Mouse (Mus musculus): ENCODE measurements around the gene Thy1. TPM values are rescaled to one million over a fixed set of nuclear protein-coding genes. Genes with fewer than 3 reads are reported as not detected.

The Thy1 gene
- polyA plus RNA-seq, 1 experiment from 2014 or later = 0.55 TPM

DNA sequence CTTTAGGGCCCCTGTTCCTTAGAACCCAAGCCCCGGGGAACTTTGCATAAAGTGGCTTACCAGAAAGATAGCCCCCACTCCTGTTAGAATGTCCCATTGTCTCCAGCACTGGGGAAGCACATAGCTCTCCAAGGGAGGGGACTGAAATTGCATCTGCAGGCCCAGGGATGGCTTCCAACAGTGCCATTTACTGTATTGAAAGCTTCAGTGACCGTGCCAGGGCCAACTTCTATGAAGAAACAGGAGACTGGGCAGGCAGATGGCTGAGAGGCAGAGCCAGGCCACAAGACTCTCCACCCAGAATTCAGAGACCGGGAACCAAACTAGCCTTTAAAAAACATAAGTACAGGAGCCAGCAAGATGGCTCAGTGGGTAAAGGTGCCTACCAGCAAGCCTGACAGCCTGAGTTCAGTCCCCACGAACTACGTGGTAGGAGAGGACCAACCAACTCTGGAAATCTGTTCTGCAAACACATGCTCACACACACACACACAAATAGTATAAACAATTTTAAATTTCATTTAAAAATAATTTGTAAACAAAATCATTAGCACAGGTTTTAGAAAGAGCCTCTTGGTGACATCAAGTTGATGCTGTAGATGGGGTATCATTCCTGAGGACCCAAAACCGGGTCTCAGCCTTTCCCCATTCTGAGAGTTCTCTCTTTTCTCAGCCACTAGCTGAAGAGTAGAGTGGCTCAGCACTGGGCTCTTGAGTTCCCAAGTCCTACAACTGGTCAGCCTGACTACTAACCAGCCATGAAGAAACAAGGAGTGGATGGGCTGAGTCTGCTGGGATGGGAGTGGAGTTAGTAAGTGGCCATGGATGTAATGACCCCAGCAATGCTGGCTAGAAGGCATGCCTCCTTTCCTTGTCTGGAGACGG, 1.4 kb upstream of the Thy1 start:
- no peak overlapping the region for H3K4me3 ChIP-seq
- H3K27ac ChIP-seq = no peak overlapping the region
- no peaks in the 10 kb centered on the region for H3K36me3 ChIP-seq
- WGBS = 63% methylated on average over 7 of the region's 7 CpGs
- H3K9me3 ChIP-seq = no peaks in the 10 kb centered on the region
- peaks cover 19% of the 10 kb centered on the region for H3K4me1 ChIP-seq (replicated peaks)
- ATAC-seq (ENCODE audit: low FRiP score) = no peak
- H3K4me2 ChIP-seq = no peak overlapping the region
- peaks cover 50% of the 10 kb centered on the region for H3K27me3 ChIP-seq
- no peak overlapping the region for H3K9ac ChIP-seq

DNA sequence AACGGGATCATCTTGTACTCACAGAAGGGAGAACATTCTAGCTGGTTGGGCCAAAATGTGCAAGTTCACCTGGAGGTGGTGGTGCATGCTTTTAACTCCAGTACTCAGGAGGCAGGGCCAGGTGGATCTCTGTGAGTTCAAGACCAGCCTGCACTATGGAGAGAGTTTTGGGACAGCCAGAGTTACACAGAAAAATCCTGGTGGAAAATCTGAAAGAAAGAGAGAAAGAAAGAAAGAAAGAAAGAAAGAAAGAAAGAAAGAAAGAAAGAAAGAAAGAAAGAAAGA, 846 bp upstream of the Thy1 start:
- Histone ChIP-seq H3K4me3 (no peak overlapping the region), H3K27ac (no peak overlapping the region), H3K4me2 (no peak overlapping the region), H3K4me1 (replicated peaks) (peaks cover 19% of the 10 kb centered on the region), H3K27me3 (peaks cover 50% of the 10 kb centered on the region), H3K36me3 (no peaks in the 10 kb centered on the region), H3K9me3 (no peaks in the 10 kb centered on the region), H3K9ac (no peak overlapping the region)
- 84% methylated on average over 1 of the region's 1 CpGs for WGBS
- no peak for ATAC-seq (ENCODE audit: low FRiP score)

DNA sequence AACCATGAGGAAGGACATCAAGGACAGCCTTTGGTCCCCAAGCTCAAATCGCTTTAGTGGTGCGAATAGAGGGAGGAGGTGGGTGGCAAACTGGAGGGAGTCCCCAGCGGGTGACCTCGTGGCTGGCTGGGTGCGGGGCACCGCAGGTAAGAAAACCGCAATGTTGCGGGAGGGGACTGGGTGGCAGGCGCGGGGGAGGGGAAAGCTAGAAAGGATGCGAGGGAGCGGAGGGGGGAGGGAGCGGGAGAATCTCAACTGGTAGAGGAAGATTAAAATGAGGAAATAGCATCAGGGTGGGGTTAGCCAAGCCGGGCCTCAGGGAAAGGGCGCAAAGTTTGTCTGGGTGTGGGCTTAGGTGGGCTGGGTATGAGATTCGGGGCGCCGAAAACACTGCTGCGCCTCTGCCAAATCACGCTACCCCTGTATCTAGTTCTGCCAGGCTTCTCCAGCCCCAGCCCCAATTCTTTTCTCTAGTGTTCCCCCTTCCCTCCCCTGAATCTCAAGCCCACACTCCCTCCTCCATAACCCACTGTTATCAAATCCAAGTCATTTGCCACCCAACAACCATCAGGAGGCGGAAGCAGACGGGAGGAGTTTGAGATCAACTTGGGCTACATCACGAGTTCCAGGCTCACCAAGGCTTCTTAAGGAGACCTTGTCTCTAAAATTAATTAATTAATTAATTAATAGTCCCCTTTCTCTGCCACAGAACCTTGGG, 683 bp downstream of the Thy1 start:
- 6% methylated on average over 22 of the region's 23 CpGs for WGBS
- peaks cover 19% of the 10 kb centered on the region for H3K4me1 ChIP-seq (replicated peaks)
- ATAC-seq (ENCODE audit: low FRiP score) = no peak
- H3K36me3 ChIP-seq = no peaks in the 10 kb centered on the region
- no peak overlapping the region for H3K27ac ChIP-seq
- peak overlapping the region; percentile 80 for H3K4me2 ChIP-seq
- peak overlapping the region; percentile 43 for H3K4me3 ChIP-seq
- peak overlapping the region; percentile 68 for H3K9ac ChIP-seq
- peaks cover 50% of the 10 kb centered on the region for H3K27me3 ChIP-seq
- H3K9me3 ChIP-seq = no peaks in the 10 kb centered on the region

DNA sequence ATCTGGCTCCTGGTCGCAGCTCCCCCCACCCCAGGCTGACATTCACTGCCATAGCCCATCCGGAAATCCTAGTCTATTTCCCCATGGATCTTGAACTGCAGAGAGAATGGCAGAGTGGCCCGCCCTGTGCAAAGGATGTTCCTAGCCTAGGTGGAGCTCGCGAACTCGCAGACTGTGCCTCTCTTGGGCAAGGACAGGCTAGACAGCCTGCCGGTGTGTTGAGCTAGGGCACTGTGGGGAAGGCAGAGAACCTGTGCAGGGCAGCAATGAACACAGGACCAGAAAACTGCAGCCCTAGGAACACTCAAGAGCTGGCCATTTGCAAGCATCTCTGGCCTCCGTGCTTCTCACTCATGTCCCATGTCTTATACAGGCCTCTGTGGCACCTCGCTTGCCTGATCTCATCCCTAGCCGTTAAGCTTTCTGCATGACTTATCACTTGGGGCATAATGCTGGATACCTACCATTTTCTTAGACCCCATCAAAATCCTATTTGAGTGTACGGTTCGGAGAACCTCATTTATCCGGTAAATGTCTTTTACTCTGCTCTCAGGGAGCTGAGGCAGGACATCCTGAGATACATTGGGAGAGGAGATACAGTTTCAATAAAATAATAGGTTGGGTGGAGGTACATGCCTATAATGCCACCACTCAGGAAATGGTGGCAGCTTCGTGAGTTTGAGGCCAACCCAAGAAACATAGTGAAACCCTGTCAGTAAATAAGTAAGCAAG, 1.4 kb downstream of the Thy1 start:
- no peak overlapping the region for H3K4me2 ChIP-seq

DNA sequence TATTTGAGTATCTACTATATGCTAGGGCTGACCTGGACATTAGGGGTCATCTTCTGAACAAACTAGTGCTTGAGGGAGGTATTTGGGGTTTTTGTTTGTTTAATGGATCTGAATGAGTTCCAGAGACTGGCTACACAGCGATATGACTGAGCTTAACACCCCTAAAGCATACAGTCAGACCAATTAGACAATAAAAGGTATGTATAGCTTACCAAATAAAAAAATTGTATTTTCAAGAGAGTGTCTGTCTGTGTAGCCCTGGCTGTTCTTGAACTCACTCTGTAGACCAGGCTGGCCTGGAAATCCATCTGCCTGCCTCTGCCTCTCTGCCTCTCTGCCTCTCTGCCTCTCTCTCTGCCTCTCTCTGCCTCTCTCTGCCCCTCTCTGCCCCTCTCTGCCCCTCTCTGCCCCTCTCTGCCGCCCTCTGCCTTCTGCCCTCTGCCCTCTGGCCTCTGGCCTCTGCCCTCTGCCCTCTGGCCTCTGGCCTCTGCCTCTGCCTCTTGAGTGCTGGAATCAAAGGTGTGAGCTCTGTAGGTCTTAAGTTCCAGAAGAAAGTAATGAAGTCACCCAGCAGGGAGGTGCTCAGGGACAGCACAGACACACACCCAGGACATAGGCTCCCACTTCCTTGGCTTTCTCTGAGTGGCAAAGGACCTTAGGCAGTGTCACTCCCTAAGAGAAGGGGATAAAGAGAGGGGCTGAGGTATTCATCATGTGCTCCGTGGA, 2.1 kb downstream of the Thy1 start:
- H3K9me3 ChIP-seq = no peaks in the 10 kb centered on the region
- ATAC-seq (ENCODE audit: low FRiP score) = no peak
- no peak overlapping the region for H3K4me3 ChIP-seq
- no peaks in the 10 kb centered on the region for H3K36me3 ChIP-seq
- H3K27ac ChIP-seq = no peak overlapping the region
- no peak overlapping the region for H3K9ac ChIP-seq
- H3K27me3 ChIP-seq = peaks cover 50% of the 10 kb centered on the region
- WGBS = 76% methylated on average over 3 of the region's 3 CpGs
- H3K4me1 ChIP-seq (replicated peaks) = peaks cover 19% of the 10 kb centered on the region
- H3K4me2 ChIP-seq = no peak overlapping the region

More for the DNA sequence above, 1.4 kb downstream of the Thy1 start:
- ATAC-seq (ENCODE audit: low FRiP score) = no peak
- H3K9me3 ChIP-seq = no peaks in the 10 kb centered on the region
- 41% methylated on average over 14 of the region's 14 CpGs for WGBS
- H3K4me1 ChIP-seq (replicated peaks) = peaks cover 19% of the 10 kb centered on the region
- peaks cover 50% of the 10 kb centered on the region for H3K27me3 ChIP-seq
- H3K36me3 ChIP-seq = no peaks in the 10 kb centered on the region
- H3K9ac ChIP-seq = no peak overlapping the region
- no peak overlapping the region for H3K27ac ChIP-seq
- no peak overlapping the region for H3K4me3 ChIP-seq

DNA sequence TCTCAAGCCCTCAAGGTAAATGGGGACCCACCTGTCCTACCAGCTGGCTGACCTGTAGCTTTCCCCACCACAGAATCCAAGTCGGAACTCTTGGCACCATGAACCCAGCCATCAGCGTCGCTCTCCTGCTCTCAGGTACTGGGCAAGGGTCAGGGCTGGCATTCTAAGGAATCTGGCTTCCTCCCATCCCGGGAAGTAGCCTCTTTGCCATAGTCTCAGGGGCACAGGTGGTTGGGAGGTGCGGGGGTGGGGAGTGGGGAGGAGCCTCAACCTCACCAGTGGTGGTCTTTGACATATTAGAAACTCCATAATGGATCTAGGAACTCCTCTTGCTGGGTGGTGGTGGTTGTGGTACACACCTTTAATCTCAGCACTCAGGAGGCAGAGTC, 2.7 kb downstream of the Thy1 start:
- peaks cover 19% of the 10 kb centered on the region for H3K4me1 ChIP-seq (replicated peaks)
- H3K9ac ChIP-seq = no peak overlapping the region
- no peak for ATAC-seq (ENCODE audit: low FRiP score)

DNA sequence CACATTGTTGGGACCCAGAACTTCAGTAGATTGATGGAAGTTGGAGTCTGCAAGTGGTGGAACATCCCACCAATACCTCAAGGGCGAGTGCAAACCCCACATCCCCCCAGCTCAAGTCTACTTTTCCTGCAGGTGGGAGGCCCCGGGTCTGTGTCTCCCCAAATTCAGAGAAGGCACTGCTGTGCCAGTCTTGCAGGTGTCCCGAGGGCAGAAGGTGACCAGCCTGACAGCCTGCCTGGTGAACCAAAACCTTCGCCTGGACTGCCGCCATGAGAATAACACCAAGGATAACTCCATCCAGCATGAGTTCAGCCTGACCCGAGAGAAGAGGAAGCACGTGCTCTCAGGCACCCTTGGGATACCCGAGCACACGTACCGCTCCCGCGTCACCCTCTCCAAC, 3.2 kb downstream of the Thy1 start:
- no peak for ATAC-seq (ENCODE audit: low FRiP score)
- H3K27me3 ChIP-seq = peaks cover 48% of the 10 kb centered on the region
- H3K27ac ChIP-seq = no peak overlapping the region
- no peak overlapping the region for H3K4me2 ChIP-seq
- H3K9me3 ChIP-seq = no peaks in the 10 kb centered on the region
- H3K9ac ChIP-seq = no peak overlapping the region
- peaks cover 19% of the 10 kb centered on the region for H3K4me1 ChIP-seq (replicated peaks)
- no peak overlapping the region for H3K4me3 ChIP-seq
- no peaks in the 10 kb centered on the region for H3K36me3 ChIP-seq
- WGBS = 91% methylated on average over 12 of the region's 12 CpGs

More for the DNA sequence above, 2.7 kb downstream of the Thy1 start:
- Histone ChIP-seq H3K27ac (no peak overlapping the region), H3K27me3 (peaks cover 50% of the 10 kb centered on the region), H3K9me3 (no peaks in the 10 kb centered on the region), H3K4me2 (no peak overlapping the region), H3K36me3 (no peaks in the 10 kb centered on the region), H3K4me3 (no peak overlapping the region)
- WGBS = 95% methylated on average over 5 of the region's 5 CpGs

DNA sequence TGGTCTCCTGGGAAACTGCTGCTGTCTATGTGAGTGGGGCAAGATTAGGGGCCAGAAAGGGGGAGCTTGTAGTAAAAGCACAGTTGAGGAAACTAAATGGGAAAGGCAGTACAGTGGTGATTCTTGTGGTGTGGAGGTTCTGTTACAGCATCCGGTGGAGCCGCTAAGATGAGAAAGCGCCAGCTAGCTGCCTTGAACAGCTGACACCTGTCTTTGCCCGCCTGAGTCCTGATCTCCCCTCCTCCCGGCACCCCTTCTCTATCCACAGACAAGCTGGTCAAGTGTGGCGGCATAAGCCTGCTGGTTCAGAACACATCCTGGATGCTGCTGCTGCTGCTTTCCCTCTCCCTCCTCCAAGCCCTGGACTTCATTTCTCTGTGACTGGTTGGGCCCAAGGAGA, 3.9 kb downstream of the Thy1 start:
- Histone ChIP-seq H3K9me3 (no peaks in the 10 kb centered on the region), H3K27me3 (peaks cover 43% of the 10 kb centered on the region), H3K36me3 (no peaks in the 10 kb centered on the region), H3K4me3 (no peak overlapping the region), H3K4me1 (replicated peaks) (peaks cover 19% of the 10 kb centered on the region), H3K9ac (no peak overlapping the region), H3K27ac (no peak overlapping the region), H3K4me2 (no peak overlapping the region)
- WGBS = 81% methylated on average over 6 of the region's 6 CpGs
- no peak for ATAC-seq (ENCODE audit: low FRiP score)

DNA sequence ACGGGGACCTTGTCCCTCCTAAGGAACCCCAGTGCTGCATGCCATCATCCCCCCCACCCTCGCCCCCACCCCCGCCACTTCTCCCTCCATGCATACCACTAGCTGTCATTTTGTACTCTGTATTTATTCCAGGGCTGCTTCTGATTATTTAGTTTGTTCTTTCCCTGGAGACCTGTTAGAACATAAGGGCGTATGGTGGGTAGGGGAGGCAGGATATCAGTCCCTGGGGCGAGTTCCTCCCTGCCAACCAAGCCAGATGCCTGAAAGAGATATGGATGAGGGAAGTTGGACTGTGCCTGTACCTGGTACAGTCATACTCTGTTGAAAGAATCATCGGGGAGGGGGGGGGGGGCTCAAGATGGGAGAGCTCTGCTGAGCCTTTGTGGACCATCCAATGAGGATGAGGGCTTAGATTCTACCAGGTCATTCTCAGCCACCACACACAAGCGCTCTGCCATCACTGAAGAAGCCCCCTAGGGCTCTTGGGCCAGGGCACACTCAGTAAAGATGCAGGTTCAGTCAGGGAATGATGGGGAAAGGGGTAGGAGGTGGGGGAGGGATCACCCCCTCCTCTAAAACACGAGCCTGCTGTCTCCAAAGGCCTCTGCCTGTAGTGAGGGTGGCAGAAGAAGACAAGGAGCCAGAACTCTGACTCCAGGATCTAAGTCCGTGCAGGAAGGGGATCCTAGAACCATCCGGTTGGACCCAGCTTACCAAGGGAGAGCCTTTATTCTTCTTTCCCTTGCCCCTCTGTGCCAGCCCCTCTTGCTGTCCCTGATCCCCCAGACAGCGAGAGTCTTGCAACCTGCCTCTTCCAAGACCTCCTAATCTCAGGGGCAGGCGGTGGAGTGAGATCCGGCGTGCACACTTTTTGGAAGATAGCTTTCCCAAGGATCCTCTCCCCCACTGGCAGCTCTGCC, 4.6 kb downstream of the Thy1 start:
- Histone ChIP-seq H3K9ac (no peak overlapping the region), H3K4me2 (no peak overlapping the region), H3K27me3 (peaks cover 37% of the 10 kb centered on the region), H3K4me1 (replicated peaks) (peaks cover 16% of the 10 kb centered on the region), H3K4me3 (no peak overlapping the region), H3K27ac (no peak overlapping the region), H3K9me3 (no peaks in the 10 kb centered on the region), H3K36me3 (no peaks in the 10 kb centered on the region)
- 81% methylated on average over 14 of the region's 14 CpGs for WGBS
- no peak for ATAC-seq (ENCODE audit: low FRiP score)

DNA sequence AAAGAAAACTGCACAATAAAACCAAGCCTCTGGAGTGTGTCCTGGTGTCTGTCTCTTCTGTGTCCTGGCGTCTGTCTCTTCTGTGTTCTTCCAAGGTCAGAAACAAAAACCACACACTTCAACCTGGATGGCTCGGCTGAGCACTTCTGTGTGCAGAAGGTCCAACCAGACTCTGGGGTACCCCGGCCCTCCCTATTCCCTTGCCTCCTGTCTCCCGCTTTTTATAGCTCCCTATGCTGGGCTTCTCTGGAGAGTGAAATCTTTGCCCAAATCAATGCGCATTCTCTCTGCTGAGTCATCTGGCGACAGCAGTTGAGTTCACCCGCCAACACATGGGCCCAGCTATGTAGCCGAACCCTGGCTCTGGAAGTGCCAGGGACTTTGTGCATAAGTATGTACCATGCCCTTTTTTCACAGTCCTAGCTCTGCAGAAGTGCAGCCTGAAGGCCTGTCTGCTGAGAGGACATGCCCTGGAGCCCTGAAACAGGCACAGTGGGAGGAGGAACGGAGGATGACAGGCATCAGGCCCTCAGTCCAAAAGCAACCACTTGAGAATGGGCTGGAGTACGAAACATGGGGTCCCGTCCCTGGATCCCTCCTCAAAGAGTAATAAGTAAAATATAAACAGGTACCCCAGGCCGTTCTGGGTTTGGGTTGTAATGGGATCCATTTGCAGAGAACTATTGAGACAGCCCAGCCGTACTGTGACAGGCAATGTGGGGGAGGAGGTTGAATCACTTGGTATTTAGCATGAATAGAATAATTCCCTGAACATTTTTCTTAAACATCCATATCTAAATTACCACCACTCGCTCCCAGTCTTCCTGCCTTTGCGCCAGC, 5.6 kb downstream of the Thy1 start:
- Histone ChIP-seq H3K4me1 (replicated peaks) (peaks cover 7% of the 10 kb centered on the region), H3K4me3 (no peak overlapping the region), H3K9ac (no peak overlapping the region), H3K27me3 (peaks cover 28% of the 10 kb centered on the region), H3K36me3 (no peaks in the 10 kb centered on the region), H3K4me2 (no peak overlapping the region), H3K9me3 (no peaks in the 10 kb centered on the region), H3K27ac (no peak overlapping the region)
- WGBS = 77% methylated on average over 15 of the region's 15 CpGs
- no peak for ATAC-seq (ENCODE audit: low FRiP score)

Data from hindbrain, embryonic 13.5 days (tissue).